Mouse (Mus musculus) retina, embryonic 14.5 days (tissue): ENCODE results near the gene Gm5935.
"Not testable (repeated sequence)": the region's sequence is repeated elsewhere in the genome, so short reads cannot be mapped to it uniquely, and the experiment has no call there.

Source experiments
- DNase-seq: peaks from one replicate; pipeline ENCODE4 v3.0.0-alpha.2; 2015; ENCODE audit warnings: low spot score

Gene Gm5935

GRCm38 (mm10) chrX:24775064-24775463 lies at the start of gene Gm5935:
Gm5935 (minus strand) TSS chrX:24775164.
- DNase-seq, result not testable (repeated sequence)
